Mouse (Mus musculus) stomach, postnatal 0 days (tissue): Measurements from ENCODE around the gene Pgpep1.

Source experiments
- CTCF ChIP-seq: IDR thresholded peaks from 2 replicates; pipeline ENCODE4 v1.5.1; 2016; ENCODE audit warnings: antibody characterized with exemption, low read depth, mild to moderate bottlenecking, moderate library complexity
- EP300 ChIP-seq: optimal IDR thresholded peaks from 2 replicates; pipeline ENCODE3; 2016; ENCODE audit warnings: antibody characterized with exemption

DNA sequence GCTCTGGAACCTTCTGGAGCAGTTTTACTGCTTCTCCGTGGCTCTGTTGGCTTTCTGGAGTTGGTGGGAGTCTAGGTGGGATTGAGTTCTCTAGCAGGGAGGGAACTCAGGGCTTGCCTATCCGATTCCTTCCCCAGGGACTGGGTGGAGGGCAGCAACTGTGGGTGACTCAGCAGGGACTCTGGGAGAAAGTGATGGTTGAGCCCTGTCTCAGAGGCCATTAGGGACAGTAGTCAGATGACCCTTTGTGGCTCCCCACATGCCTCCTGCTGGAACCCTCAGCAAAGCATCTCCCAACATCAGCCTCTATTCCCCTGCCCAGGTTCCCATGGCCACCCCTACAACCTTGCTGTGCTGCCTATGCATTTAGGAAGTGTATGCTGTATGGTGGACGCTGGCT, 17.2 kb downstream of the Pgpep1 start:
- no peak for TF ChIP-seq CTCF
- no peak for TF ChIP-seq EP300
